Mouse (Mus musculus) hindbrain, embryonic 14.5 days (tissue): Measurements from ENCODE around the gene Btnl10. TPM values are rescaled to one million over a fixed set of nuclear protein-coding genes. Genes with fewer than 3 reads are reported as not detected.

Experiments
- ATAC-seq: fragments of 200-750 bp; cut with Nextera tagmentation; 2 replicates; pipeline ENCODE4 v1.8.0; 2017; ENCODE audit warnings: moderate number of reproducible peaks, mild to moderate bottlenecking, moderate TSS enrichment, moderate library complexity; ENCODE audit not compliant: low FRiP score
- DNase-seq: peaks from one replicate; pipeline ENCODE4 v3.0.0-alpha.2; 2015; ENCODE audit warnings: low spot score
- H3K27ac ChIP-seq: fragments of 300-500 bp; sonication (generic); 2 replicates; pipeline ENCODE4 v1.5.1; 2014; ENCODE audit warnings: mild to moderate bottlenecking, moderate library complexity
- H3K27me3 ChIP-seq: fragments of 300-500 bp; sonication (generic); 2 replicates; pipeline ENCODE4 v1.6.1; 2014; ENCODE audit warnings: mild to moderate bottlenecking, low read length, mixed read lengths; ENCODE audit not compliant: control insufficient read depth, insufficient read depth
- H3K36me3 ChIP-seq: fragments of 300-500 bp; sonication (generic); replicated peaks from 2 replicates; pipeline ENCODE4 v1.6.1; 2014; ENCODE audit not compliant: control insufficient read depth, insufficient read depth
- H3K4me1 ChIP-seq: fragments of 300-500 bp; sonication (generic); replicated peaks from 2 replicates; pipeline ENCODE4 v1.6.1; 2014; ENCODE audit warnings: antibody characterized with exemption, low read length, mixed read lengths; ENCODE audit not compliant: control insufficient read depth, insufficient read depth
- H3K4me2 ChIP-seq: fragments of 300-500 bp; sonication (generic); replicated peaks from 2 replicates; pipeline ENCODE4 v1.6.1; 2014; ENCODE audit warnings: mild to moderate bottlenecking, moderate library complexity
- H3K4me3 ChIP-seq: fragments of 300-500 bp; sonication (generic); replicated peaks from 2 replicates; pipeline ENCODE4 v1.5.1; 2014; ENCODE audit warnings: mild to moderate bottlenecking, low read length
- H3K9ac ChIP-seq: fragments of 300-500 bp; sonication (generic); 2 replicates; pipeline ENCODE4 v1.6.1; 2014
- H3K9me3 ChIP-seq: fragments of 300-500 bp; sonication (generic); 2 replicates; pipeline ENCODE4 v1.6.1; 2016; ENCODE audit warnings: low read length; ENCODE audit not compliant: control insufficient read depth
- WGBS: fragments of 180-500 bp; shearing (Covaris S2); extraction: QIAGEN DNeasy Blood & Tissue Kit; methylation state at CpG from one replicate; pipeline ENCODE4 v1.1.7; 2014; 5-methylcytosine and 5-hydroxymethylcytosine counted together
- polyA plus RNA-seq: library from polyadenylated mRNA; unstranded; fragments of >200 nt; fragmentation: Nextera tagmentation; extraction: Ambion mirVana; gene quantifications from 2 replicates; pipeline ENCODE4 v1.2.1, GENCODE M21; 2014

Gene Btnl10
- polyA plus RNA-seq, 1 experiment from 2014 or later: not detected

- H3K4me3 ChIP-seq: peak within 1 kb of the TSS; percentile 77
- ATAC-seq (peak; percentile 91), DNase-seq (peak; percentile 99)
- H3K9ac ChIP-seq: peak within 1 kb of the TSS; percentile 97
- H3K9me3 ChIP-seq: no peaks in the 10 kb centered on the region
- peaks cover 58% of the 10 kb centered on the region for H3K4me1 ChIP-seq
- WGBS: under 1% methylated on average over 49 of the region's 49 CpGs
- H3K4me2 ChIP-seq: peak within 1 kb of the TSS; percentile 95
- H3K27ac ChIP-seq: peak within 1 kb of the TSS; percentile 100
- H3K36me3 ChIP-seq: peaks cover 2% of the 10 kb centered on the region; the same call in 1 of the 2 replicates
- no peaks in the 10 kb centered on the region for H3K27me3 ChIP-seq
Observed at GRCm38 (mm10) chr11:58954420-58955142, 36.9 kb downstream of the Btnl10 start, which contains the start of the genes Hist3h2a and Trim17. Gene Hist3h2a (plus strand): TSS chr11:58954685. Gene Trim17 (plus strand): TSS chr11:58954685.

GRCm38 (mm10) chr11:58955143-58955867, 37.6 kb downstream of the Btnl10 start:
- Histone ChIP-seq H3K4me3 (peak overlapping the region; percentile 77), H3K4me2 (peak overlapping the region; percentile 95), H3K36me3 (peaks cover 2% of the 10 kb centered on the region; the same call in 1 of the 2 replicates), H3K27me3 (no peaks in the 10 kb centered on the region), H3K9ac (peak overlapping the region; percentile 92), H3K27ac (peak overlapping the region; percentile 100), H3K4me1 (peaks cover 60% of the 10 kb centered on the region), H3K9me3 (no peaks in the 10 kb centered on the region)
- ATAC-seq (peak; percentile 3; the same call in 1 of the 2 replicates), DNase-seq (no peak)
- WGBS: under 1% methylated on average over 20 of the region's 20 CpGs

- WGBS: 22% methylated on average over 8 of the region's 8 CpGs
- Histone ChIP-seq H3K4me1 (peaks cover 56% of the 10 kb centered on the region), H3K27ac (peak overlapping the region; percentile 100; the same call in 1 of the 2 replicates), H3K4me3 (peak overlapping the region; percentile 77), H3K27me3 (no peaks in the 10 kb centered on the region), H3K9me3 (no peaks in the 10 kb centered on the region), H3K9ac (peak overlapping the region; percentile 92), H3K36me3 (peaks cover 2% of the 10 kb centered on the region; the same call in 1 of the 2 replicates), H3K4me2 (peak overlapping the region; percentile 95)
- no peak for DNase-seq
- no peak for ATAC-seq
Observed at GRCm38 (mm10) chr11:58955868-58956257, 38.2 kb downstream of the Btnl10 start.

- H3K36me3 ChIP-seq: peaks cover 2% of the 10 kb centered on the region; the same call in 1 of the 2 replicates
- H3K4me2 ChIP-seq: peak overlapping the region; percentile 95
- peak overlapping the region; percentile 92 for H3K9ac ChIP-seq
- WGBS: 83% methylated on average over 5 of the region's 5 CpGs
- peaks cover 42% of the 10 kb centered on the region for H3K4me1 ChIP-seq
- no peak overlapping the region for H3K27ac ChIP-seq
- no peaks in the 10 kb centered on the region; the same call in 1 of the 2 replicates for H3K27me3 ChIP-seq
- H3K9me3 ChIP-seq: no peaks in the 10 kb centered on the region
- DNase-seq (no peak), ATAC-seq (no peak)
- H3K4me3 ChIP-seq: peak overlapping the region; percentile 77
Observed at GRCm38 (mm10) chr11:58957226-58957914, 39.7 kb downstream of the Btnl10 start.

GRCm38 (mm10) chr11:58958536-58958935, 40.8 kb downstream of the Btnl10 start:
- H3K9ac ChIP-seq: 0 out of 2 replicates have a peak overlapping the region, but pooled peaks have one; percentile 63
- WGBS: 87% methylated on average over 6 of the region's 6 CpGs

GRCm38 (mm10) chr11:58959186-58959825, 41.6 kb downstream of the Btnl10 start:
- peaks cover 2% of the 10 kb centered on the region; the same call in 1 of the 2 replicates for H3K36me3 ChIP-seq

More at GRCm38 (mm10) chr11:58958536-58958935, 40.8 kb downstream of the Btnl10 start:
- Histone ChIP-seq H3K4me1 (peaks cover 37% of the 10 kb centered on the region), H3K36me3 (peaks cover 2% of the 10 kb centered on the region; the same call in 1 of the 2 replicates), H3K9me3 (no peaks in the 10 kb centered on the region), H3K27me3 (no peaks in the 10 kb centered on the region; the same call in 1 of the 2 replicates), H3K27ac (no peak overlapping the region), H3K4me2 (peak overlapping the region; percentile 95), H3K4me3 (no peak overlapping the region)
- no peak for DNase-seq
- no peak for ATAC-seq

GRCm38 (mm10) chr11:58959921-58960465, 42.3 kb downstream of the Btnl10 start:
- H3K4me3 ChIP-seq: peak overlapping the region; percentile 45
- peak overlapping the region; percentile 95 for H3K4me2 ChIP-seq
- H3K36me3 ChIP-seq: peaks cover 2% of the 10 kb centered on the region; the same call in 1 of the 2 replicates
- DNase-seq (peak; percentile 83), ATAC-seq (peak; percentile 90)
- no peaks in the 10 kb centered on the region for H3K9me3 ChIP-seq
- H3K9ac ChIP-seq: peak overlapping the region; percentile 63
- H3K4me1 ChIP-seq: peaks cover 37% of the 10 kb centered on the region
- WGBS: 5% methylated on average over 40 of the region's 40 CpGs
- peak overlapping the region; percentile 80 for H3K27ac ChIP-seq
- H3K27me3 ChIP-seq: no peaks in the 10 kb centered on the region; the same call in 1 of the 2 replicates

More at GRCm38 (mm10) chr11:58959186-58959825, 41.6 kb downstream of the Btnl10 start:
- no peak for DNase-seq
- H3K27me3 ChIP-seq: no peaks in the 10 kb centered on the region; the same call in 1 of the 2 replicates
- H3K4me3 ChIP-seq: peak overlapping the region; percentile 45
- H3K4me2 ChIP-seq: peak overlapping the region; percentile 95
- H3K4me1 ChIP-seq: peaks cover 37% of the 10 kb centered on the region
- WGBS: 36% methylated on average over 15 of the region's 15 CpGs
- H3K9ac ChIP-seq: peak overlapping the region; percentile 63
- ATAC-seq: no peak
- H3K27ac ChIP-seq: peak overlapping the region; percentile 80
- no peaks in the 10 kb centered on the region for H3K9me3 ChIP-seq
